Mouse (Mus musculus) liver, embryonic 14.5 days (tissue): Measurements from ENCODE around the gene Mrrf.

Experiments
- CTCF ChIP-seq: IDR thresholded peaks from 2 replicates; pipeline ENCODE4 v1.5.1; 2016; ENCODE audit warnings: antibody characterized with exemption, low read depth, control low read depth
- EP300 ChIP-seq: IDR thresholded peaks from 2 replicates; pipeline ENCODE4 v1.6.1; 2016; ENCODE audit warnings: antibody characterized with exemption, low read depth

- no peak for TF ChIP-seq CTCF
- TF ChIP-seq EP300, result no peak
Measured at GRCm38 (mm10) chr2:36157461-36157860, 21.3 kb downstream of the Mrrf start.
